Mouse (Mus musculus) gastrocnemius, postnatal 14 days (tissue): ENCODE results near the gene Dpep2nb. TPM values are rescaled to one million over a fixed set of nuclear protein-coding genes. Genes with fewer than 3 reads are reported as not detected.
A peak's percentile ranks its signal among the peaks of the same experiment; 100 is the strongest.

Experiments used
- DNase-seq: peaks from one replicate; pipeline ENCODE4 v3.0.0; 2021; ENCODE audit warnings: mixed read lengths
- intact Hi-C: fragments of 180-260 bp; cut with DNase I; formaldehyde crosslinking; loops from one replicate; pipeline ENCODE4 v1.15.1; 2025; ENCODE audit warnings: low total_unique reads
- microRNA-seq, 2 experiments: library from miRNA; unstranded; fragments of <30 nt; microRNA quantifications; one replicate each; pipeline ENCODE4 v1.2.0; 2021
- total RNA-seq, 2 experiments: library from RNA; stranded (reverse); gene quantifications; 2 replicates each; pipeline ENCODE4 v1.2.3; 2021

The Dpep2nb gene
- total RNA-seq, 2 experiments from 2014 or later = not detected

GRCm38 (mm10) chr8:105966692-105967311, 39.0 kb downstream of the Dpep2nb start:
- DNase-seq = peak; percentile 50
- intact Hi-C loops = no loop called here

GRCm38 (mm10) chr8:105965905-105966341, 39.9 kb downstream of the Dpep2nb start, which contains the start of gene Slc12a4:
TSS of gene Slc12a4 (minus strand) at chr8:105966097.
- intact Hi-C loops = no loop called here
- DNase-seq = peak; percentile 87

DNA sequence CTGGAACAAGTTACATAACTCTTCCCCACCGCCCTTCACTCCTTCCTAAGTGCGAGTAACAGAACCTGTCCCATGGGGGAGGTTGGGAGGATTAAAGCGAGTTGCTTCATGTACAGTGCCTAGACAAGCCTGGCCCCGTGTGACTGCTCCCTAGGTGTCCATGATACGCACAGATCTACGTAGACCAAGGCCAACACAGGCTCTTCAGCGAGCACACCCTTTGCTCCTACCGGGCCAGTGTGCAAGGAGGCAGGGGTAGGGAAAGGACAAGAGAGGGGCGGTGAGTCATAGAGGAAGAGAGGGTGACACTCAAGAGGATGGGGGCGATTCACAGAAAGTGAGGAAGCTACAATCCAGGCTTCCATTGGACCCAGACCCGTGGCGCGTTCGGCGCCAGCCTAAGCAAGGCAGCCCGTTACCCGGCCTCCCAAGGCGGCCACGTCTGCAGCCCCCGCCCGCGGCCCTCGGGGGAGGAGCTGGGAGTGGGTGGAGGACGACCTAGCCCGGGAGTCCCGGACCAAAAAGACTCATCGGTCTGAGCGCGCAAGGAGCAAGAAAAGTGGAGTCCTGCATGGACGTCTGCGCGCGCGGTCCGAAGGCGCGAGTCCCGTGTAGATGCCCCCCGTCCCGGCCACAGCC, 40.4 kb downstream of the Dpep2nb start:
- DNase-seq = peak; percentile 74
- intact Hi-C loops = no loop called here

GRCm38 (mm10) chr8:105964506-105965265, 41.1 kb downstream of the Dpep2nb start:
- DNase-seq = no peak
- intact Hi-C loops = no loop called here

DNA sequence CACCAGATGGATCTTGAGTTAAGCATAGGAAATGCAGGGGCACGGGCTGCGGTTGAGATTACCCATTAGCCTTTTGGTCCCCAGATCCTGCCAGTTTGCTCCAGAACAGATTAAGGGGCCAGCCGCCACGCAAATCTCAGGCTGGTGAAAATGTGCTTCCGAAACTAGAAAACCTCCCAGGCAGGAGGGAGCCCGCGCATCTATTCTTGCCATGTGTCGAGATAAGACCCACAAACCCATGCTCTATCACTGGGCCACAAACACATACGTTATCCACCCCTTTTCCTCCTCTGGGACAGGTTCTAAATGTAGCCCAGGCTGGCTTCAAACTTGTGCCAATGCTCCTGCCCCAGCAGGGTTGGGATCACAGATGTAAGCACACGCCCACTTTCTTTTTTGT, 44.2 kb downstream of the Dpep2nb start:
- intact Hi-C loops = no loop called here

DNA sequence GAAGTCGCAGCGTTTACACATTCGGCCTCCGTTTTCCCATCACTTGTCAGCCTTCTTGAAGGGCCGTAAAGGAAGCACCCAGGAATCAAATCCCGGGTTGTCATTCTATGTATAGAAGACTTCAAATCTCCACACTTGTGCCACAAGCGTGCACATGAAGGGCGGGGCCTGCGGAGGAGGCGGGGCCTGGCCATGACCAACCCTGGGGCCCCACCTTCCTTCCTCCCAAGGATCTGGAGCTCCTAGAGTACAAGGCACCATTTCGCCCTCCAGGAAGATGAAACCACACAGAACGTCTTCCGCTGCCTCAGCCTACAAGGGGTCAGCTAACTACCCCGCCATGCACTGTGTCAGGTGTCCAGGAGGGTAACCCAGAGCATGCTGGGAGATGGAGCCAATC, 44.7 kb downstream of the Dpep2nb start:
- intact Hi-C loops = no loop called here
- DNase-seq = no peak

More for the DNA sequence above, 44.2 kb downstream of the Dpep2nb start:
- no peak for DNase-seq

DNA sequence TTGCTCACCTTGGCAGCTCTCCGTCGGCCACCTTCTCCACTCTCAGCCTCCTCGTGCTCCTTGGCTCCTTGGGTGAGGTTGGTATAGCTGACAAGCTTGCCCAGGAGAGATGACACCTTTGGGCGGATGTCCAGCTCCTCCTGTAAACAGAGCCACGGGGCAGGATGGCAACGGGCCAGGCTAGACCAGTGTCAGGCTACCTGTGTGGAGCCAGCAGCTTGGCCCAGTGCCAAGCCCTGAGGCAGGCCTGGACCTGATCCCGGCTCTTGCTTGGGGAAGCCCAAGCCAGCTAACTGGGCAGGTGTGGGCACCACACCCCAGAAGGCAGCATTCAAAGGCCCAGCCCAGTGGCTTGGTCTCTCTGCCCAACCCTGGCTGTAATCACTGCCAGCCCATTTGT, 46.4 kb downstream of the Dpep2nb start:
- peak; percentile 56 for DNase-seq
- intact Hi-C loops = no loop called here

DNA sequence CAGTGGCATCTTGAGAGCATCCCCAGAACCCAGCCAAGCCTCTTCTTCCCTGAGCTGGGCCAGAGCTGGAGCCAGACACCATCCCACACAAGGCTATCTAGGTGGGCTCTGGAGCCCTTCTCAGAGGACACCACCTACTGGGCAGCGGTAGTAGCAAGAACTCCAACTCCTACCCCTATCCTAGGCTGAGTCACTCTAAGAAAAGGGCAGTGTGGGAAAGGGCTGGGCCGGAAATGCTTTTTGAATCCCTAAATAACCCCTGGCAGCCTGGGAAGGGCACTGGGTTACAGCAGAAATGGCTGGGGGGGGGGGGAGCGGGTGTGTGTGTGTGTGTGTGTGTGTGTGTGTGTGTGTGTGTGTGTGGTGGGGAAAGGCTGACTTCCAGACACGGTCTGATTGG, 48.0 kb downstream of the Dpep2nb start:
- intact Hi-C loops = no loop called here
- no peak for DNase-seq

DNA sequence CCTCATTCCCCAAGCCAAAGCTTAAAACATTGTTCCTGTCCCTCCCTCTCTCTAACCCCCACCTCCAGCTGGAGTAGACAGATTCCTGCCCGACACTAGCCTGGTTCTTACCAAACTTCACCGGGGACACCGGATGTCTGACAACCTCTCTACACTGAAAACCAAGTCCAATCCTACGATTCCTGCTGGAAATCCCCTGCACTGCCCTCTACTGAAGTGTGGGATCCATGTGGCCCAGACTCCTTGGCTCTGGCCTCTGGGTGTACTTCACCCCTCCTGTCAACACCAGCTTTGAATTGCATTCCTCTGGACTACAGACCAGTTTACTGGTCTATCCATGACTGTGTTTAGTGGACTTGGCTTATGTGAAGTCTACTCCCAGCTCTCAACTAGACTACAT, 49.2 kb downstream of the Dpep2nb start:
- intact Hi-C loops = no loop called here

GRCm38 (mm10) chr8:105951057-105951659, 54.6 kb downstream of the Dpep2nb start:
- DNase-seq = peak; percentile 71
- intact Hi-C loops = no loop called here

More for the DNA sequence above, 49.2 kb downstream of the Dpep2nb start:
- no peak for DNase-seq

DNA sequence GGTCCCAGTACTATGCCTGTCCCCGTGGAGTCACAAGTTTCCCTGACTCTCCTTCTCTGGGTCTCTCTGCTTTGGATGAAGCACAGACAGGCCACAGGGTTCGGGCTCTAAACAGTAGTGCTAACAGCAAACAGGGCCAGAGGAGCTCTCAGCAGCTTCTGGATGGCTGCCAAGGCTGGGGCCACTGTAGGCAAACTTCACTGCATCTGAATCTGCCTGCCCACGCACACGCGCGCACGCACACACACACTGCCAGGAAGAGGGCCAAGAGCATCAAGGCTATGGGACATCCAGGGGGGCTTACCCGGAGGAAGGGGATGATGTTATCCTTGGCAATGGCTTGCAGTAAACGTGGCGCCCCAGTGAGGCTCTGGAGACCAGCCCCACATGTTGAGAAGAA, 56.4 kb downstream of the Dpep2nb start:
- peak; percentile 54 for DNase-seq
- intact Hi-C loops = no loop called here

Small RNAs within 50 kb of the gene (microRNA-seq; reads per million reads assigned to microRNA genes)
- 0 reads per million in 2 experiments for gene Mir7074

Other genes starting within 250 kb of the Dpep2nb start
- 1 to 10 TPM; 7.8 to 7.9 TPM for gene Gfod2, start 247.3 kb downstream of the Dpep2nb start, total RNA-seq
- gene Ranbp10, start 178.6 kb downstream of the Dpep2nb start, total RNA-seq = 10 to 100 TPM; 20.1 to 20.2 TPM
- gene Tsnaxip1, start 178.2 kb downstream of the Dpep2nb start, total RNA-seq = not detected
- 1 to 10 TPM; 1.9 to 3.9 TPM for gene Cenpt, start 152.7 kb downstream of the Dpep2nb start, total RNA-seq
- gene Thap11, start 150.8 kb downstream of the Dpep2nb start, total RNA-seq = 10 to 100 TPM; 19.6 to 22.7 TPM
- 10 to 100 TPM; 63.8 to 66.0 TPM for gene Nutf2, start 145.4 kb downstream of the Dpep2nb start, total RNA-seq
- gene Edc4, start 125.1 kb downstream of the Dpep2nb start, total RNA-seq = 10 to 100 TPM; 21.1 to 21.5 TPM
- under 1 TPM in 1 of 2 experiments, not detected in 1; 0.69 TPM for gene Nrn1l, start 112.4 kb downstream of the Dpep2nb start, total RNA-seq
- gene Pskh1, start 105.5 kb downstream of the Dpep2nb start, total RNA-seq = 10 to 100 TPM; 12.8 to 13.8 TPM
- gene Ctrl, start 72.1 kb downstream of the Dpep2nb start, total RNA-seq = not detected
- 10 to 100 TPM; 19.3 to 20.9 TPM for gene Psmb10, start 67.5 kb downstream of the Dpep2nb start, total RNA-seq
- under 1 TPM; 0.21 to 0.29 TPM for gene Lcat, start 62.6 kb downstream of the Dpep2nb start, total RNA-seq
- 10 to 100 TPM; 12.1 to 19.1 TPM for gene Slc12a4, start 39.9 kb downstream of the Dpep2nb start, total RNA-seq
- gene Dpep3, start 26.5 kb downstream of the Dpep2nb start, total RNA-seq = not detected
- 10 to 100 TPM in 1 of 2 experiments, 1 to 10 TPM in 1; 9.4 to 10.4 TPM for gene Dus2, start 14.6 kb downstream of the Dpep2nb start, total RNA-seq
- 1 to 10 TPM; 9.5 to 9.7 TPM for gene Ddx28, start 5.9 kb upstream of the Dpep2nb start, total RNA-seq
- gene Nfatc3, start 52.9 kb upstream of the Dpep2nb start, total RNA-seq = 10 to 100 TPM; 18.4 to 22.0 TPM
- gene Esrp2, start 131.0 kb upstream of the Dpep2nb start, total RNA-seq = not detected
- 1 to 10 TPM; 4.5 to 5.0 TPM for gene Pla2g15, start 144.4 kb upstream of the Dpep2nb start, total RNA-seq
- 1 to 10 TPM; 6.1 to 7.0 TPM for gene Slc7a6, start 162.9 kb upstream of the Dpep2nb start, total RNA-seq
- gene Slc7a6os, start 205.0 kb upstream of the Dpep2nb start, total RNA-seq = 10 to 100 TPM in 1 of 2 experiments, 1 to 10 TPM in 1; 8.5 to 10.6 TPM
- gene Prmt7, start 205.0 kb upstream of the Dpep2nb start, total RNA-seq = 10 to 100 TPM; 21.5 to 23.9 TPM